Mouse (Mus musculus) left cerebral cortex, adult 2 months (tissue): ENCODE results near the gene Ick. TPM values are rescaled to one million over a fixed set of nuclear protein-coding genes. Genes with fewer than 3 reads are reported as not detected.
"Not testable (repeated sequence)": the region's sequence is repeated elsewhere in the genome, so short reads cannot be mapped to it uniquely, and the experiment has no call there.

Experiments
- DNase-seq, 2 experiments: peaks; one replicate each; pipeline ENCODE4 v3.0.0; 2021 to 2022; ENCODE audit warnings: low spot score in 2 of 2, mixed read lengths in 1 of 2; ENCODE audit errors: extremely low spot score in 1 of 2
- H3K27ac ChIP-seq: fragments of 200-600 bp; 2 replicates; pipeline ENCODE4 v1.8.1; 2022
- H3K4me3 ChIP-seq: fragments of 200-600 bp; 2 replicates; pipeline ENCODE4 v1.8.1; 2022
- CTCF ChIP-seq: fragments of 200-600 bp; IDR thresholded peaks from 2 replicates; pipeline ENCODE4 v1.8.1; 2022; ENCODE audit warnings: antibody characterized with exemption, mild to moderate bottlenecking, moderate library complexity
- intact Hi-C: fragments of 180-260 bp; cut with DNase I; formaldehyde crosslinking; loops from one replicate; pipeline ENCODE4 v1.15.1; 2025
- total RNA-seq, 2 experiments: library from RNA; stranded (reverse); gene quantifications; 2 replicates each; pipeline ENCODE4 v1.2.3; 2021

Ick gene
- total RNA-seq, 2 experiments from 2014 or later = 17.4 to 19.2 TPM

DNA sequence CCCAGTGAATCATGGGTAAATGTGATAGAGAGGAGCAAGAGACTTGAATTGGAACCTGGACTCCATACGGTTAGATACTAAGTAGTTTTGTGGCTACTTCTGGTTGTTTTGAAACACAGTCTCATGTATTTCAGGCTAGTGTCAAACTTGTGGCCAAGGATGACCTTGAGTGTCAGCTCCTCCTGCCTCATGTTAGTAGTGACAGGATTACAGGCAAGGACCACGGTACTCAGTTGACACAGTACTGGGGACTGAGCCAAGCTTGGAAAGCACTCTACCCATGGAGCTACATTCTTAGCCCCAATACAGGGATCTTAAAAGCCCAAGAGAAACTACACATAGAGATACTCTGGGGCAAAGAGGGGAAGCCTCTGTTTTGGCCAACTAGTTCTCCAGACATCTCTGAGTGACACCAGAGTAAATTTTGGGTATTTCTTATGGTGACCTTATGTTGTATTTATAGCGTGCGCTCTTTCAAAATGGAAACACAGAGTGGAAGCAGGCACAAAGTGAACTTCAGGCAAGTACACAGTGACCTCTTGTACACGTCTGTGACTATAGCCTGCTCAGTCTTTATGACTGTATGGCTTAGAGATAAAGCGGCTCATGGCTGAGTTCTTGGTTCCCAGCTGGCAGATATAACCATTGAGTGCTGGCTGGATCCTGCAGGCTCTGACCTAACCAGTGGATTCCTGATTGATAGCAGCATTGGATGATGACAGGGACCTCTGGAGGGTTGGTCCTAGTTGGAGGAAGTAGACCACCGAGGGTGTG is 14.1 kb downstream of the Ick start:
- intact Hi-C loops = no loop called here
- H3K27ac ChIP-seq = peak overlapping the region; percentile 61; the same call in 1 of the 2 replicates
- no peak for TF ChIP-seq CTCF
- DNase-seq = no peak
- H3K4me3 ChIP-seq = no peak overlapping the region

DNA sequence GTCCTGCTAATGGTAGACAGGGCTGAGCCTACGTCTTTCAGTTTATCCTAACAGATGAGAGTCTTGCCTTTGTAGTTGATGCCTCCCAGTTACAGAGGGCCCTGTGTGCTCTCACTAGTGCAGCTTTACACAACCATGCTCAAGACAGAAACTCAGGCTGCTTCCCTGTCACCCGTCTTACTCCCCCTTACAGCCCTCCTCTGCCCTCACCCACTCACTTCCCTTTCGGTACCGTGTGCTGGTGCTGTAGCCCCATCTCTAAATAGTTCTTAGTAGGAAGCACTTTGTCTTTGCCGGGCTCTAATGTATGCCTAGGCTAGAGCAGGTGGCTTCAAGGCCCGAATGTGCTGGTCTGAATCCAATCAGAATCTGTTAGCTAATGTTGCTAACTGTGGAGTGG is 15.3 kb downstream of the Ick start:
- no peak for DNase-seq
- peak overlapping the region; percentile 61 for H3K27ac ChIP-seq
- TF ChIP-seq CTCF = no peak
- no peak overlapping the region for H3K4me3 ChIP-seq
- intact Hi-C loops = no loop called here

DNA sequence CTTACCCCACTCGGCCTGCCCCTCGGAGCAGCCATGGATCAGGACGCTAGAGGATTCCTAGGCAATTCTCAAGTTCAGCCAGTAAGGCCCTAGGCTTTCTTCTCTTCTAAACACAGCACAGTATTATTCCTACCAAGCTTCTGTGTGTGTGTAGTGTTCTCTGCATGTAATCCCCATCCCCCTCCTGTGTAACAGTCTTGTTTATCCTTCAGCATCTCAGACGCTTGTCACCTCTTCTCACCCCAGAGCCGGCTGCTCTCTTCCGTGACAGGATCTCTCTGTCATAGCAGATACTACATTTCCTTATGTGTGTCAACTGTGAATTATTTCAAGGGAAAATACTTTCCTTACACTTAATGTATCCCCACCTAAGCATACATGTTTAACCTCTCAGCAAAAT is 17.0 kb downstream of the Ick start:
- Histone ChIP-seq H3K27ac (no peak overlapping the region), H3K4me3 (no peak overlapping the region)
- no peak for TF ChIP-seq CTCF
- DNase-seq = no peak
- intact Hi-C loops = no loop called here

DNA sequence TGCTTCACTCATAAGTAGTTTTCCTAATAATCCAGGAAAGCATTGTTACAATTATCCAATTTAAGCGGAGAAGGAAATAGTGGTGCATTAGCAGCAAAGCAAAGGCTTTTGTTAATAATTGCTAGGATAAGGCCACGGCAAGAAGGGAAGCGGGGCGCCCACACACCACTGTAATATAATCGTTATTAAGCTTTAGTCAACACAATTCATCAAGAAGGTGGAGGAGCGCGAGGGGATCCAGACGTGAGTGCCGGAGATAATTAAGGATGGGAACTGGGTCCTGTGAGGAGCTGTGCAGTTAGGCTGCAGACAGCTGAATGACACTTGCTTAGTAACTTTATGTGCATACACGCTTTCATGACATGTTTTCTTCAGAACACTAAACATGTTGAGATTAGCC is 17.7 kb downstream of the Ick start:
- TF ChIP-seq CTCF = no peak
- no peak overlapping the region for H3K4me3 ChIP-seq
- no peak overlapping the region for H3K27ac ChIP-seq

DNA sequence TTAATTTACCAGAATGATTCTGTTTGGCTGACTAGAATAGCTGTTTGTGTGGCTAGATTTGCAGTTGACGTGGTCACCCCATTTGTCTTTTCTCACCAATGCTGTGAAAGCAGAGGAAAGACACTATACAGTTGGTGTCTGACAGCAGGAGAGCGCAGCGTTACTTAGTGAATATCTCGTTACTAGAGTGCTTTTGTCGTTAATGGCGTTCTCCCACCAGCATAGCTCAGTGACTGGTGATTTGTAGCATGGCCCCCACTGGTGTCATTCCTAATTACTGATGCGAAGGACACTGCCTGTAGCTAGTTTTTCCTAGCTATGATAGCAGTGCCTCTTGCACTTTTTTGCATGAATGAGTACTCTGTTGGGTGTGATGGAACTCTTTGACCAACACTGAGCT is 26.7 kb downstream of the Ick start:
- Histone ChIP-seq H3K27ac (no peak overlapping the region), H3K4me3 (no peak overlapping the region)
- intact Hi-C loops = no loop called here
- TF ChIP-seq CTCF = no peak
- DNase-seq = no peak

More for the DNA sequence above, 17.7 kb downstream of the Ick start:
- intact Hi-C loops = no loop called here
- DNase-seq = no peak

DNA sequence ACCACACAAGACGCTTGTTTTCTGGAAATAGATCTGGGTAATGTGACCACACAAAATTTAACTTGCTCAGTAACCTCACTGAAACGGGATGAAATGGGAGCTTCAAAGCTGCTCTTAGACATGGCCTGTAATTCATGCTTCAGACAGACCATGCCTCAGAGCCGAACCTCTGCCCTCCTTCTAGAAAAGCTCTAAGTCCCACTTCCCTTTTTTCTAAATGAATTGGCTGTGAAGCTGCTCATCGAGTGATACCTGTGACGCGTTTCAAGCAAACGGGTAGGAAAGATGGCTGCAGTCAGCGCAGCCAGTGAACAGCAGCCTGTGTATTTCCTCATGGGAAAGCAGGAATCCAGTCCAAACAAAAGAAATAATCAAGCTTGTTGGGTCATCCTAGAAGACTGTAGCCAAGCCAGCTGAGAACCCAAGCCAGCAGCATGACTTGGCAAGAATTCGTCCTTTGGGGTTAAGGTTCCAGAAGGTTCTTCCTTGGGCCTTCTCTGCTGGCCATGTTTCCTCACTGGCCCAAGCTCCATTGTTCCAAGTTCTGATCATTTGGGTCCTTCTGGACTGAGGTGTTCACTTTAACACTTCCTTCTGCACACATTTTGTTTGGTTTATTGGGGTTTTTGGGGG is 29.2 kb downstream of the Ick start:
- H3K4me3 ChIP-seq = no peak overlapping the region
- intact Hi-C loops = no loop called here
- no peak for DNase-seq
- 0 out of 2 replicates have a peak overlapping the region, but pooled peaks have one; percentile 9 for H3K27ac ChIP-seq
- TF ChIP-seq CTCF = no peak

DNA sequence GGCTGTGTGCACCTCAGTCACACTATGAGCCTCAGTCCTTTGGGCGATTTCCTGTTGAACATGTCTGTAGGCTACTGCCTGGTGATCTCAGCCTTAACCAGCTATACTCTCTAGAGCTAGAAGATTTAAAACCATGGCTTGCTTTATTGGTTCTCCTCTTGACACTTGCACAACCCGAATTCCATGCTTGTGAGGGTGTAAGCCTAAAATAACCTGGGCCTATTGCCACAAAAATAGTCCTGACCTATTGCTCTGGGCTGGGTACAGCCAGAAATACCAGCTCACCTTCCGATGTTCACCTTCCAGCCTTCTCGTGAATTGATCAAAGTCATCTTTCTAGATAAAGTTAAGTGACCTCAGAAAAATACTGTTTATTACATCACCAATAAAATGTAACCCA is 30.5 kb downstream of the Ick start:
- no peak for TF ChIP-seq CTCF
- intact Hi-C loops = no loop called here
- H3K4me3 ChIP-seq = no peak overlapping the region
- no peak for DNase-seq
- H3K27ac ChIP-seq = no peak overlapping the region

DNA sequence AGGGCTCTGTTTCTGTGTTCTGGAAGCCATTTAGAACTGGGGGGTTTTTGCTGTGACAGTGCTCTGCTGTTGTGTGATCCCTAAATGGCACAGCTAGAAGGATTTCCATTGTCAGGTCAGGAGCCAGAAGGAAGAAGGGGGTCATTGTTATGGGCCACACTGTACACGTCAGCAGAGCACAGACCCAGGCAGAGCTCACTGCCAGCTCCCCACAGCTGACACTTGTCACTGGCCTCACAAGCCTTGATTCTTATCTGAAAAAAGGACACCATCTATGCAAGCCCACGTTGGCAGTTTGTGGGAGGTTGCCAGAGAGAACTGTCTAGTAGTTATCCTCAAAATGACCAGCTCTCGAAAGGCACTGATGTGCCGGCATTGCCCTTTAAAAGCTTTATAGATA is 37.1 kb downstream of the Ick start:
- TF ChIP-seq CTCF = no peak
- H3K27ac ChIP-seq = peak overlapping the region; percentile 67; the same call in 1 of the 2 replicates
- no peak overlapping the region for H3K4me3 ChIP-seq
- intact Hi-C loops = loop anchor here (2.0 kb wide), 1 partner anchor 33 kb away; no protein-coding TSS in a partner anchor
- DNase-seq = no peak

DNA sequence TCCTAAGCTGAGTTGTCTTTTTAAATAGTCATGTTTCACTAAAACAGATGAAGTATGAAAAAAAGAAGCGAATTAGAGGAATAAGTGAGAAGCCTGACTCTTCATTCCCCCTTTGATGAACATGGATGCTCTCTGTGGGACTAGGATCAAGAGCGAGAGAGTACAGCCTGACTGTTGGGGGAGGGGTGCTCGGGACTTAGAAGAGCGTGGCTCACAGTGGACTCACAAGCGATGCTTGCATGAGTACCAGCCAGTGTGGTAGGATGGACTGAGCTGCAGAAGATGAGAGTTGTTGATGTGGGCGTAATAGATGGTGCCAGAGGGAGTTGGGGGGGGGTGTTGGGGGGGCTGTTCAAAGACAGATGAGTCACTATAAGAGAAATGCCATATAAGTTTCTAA is 37.6 kb downstream of the Ick start:
- TF ChIP-seq CTCF = no peak
- intact Hi-C loops = loop anchor here (2.0 kb wide), 1 partner anchor 34 kb away; no protein-coding TSS in a partner anchor
- H3K4me3 ChIP-seq = no peak overlapping the region
- DNase-seq = no peak
- peak overlapping the region; percentile 67; the same call in 1 of the 2 replicates for H3K27ac ChIP-seq

DNA sequence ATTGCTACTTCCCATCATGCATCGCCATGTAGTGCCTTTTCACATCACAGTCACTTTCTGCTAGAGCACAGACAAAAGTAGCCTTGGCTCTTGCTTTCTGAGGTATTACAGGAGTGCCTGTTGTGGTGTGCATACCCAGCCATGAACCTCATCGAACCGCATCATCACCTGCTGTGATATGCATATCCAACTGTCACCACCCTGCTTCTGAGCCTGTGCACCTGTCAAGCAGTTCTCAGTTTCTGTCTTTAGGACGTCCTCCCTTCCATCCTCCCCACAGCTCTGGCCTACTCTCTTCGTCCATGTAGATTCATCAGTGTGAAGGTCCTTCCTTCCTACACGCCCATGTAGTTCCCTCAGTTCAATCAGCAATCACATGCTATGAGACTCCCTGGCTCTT is 39.2 kb downstream of the Ick start:
- H3K4me3 ChIP-seq = no peak overlapping the region
- no peak overlapping the region; the same call in 1 of the 2 replicates for H3K27ac ChIP-seq
- intact Hi-C loops = no loop called here
- DNase-seq = no peak
- TF ChIP-seq CTCF = no peak

DNA sequence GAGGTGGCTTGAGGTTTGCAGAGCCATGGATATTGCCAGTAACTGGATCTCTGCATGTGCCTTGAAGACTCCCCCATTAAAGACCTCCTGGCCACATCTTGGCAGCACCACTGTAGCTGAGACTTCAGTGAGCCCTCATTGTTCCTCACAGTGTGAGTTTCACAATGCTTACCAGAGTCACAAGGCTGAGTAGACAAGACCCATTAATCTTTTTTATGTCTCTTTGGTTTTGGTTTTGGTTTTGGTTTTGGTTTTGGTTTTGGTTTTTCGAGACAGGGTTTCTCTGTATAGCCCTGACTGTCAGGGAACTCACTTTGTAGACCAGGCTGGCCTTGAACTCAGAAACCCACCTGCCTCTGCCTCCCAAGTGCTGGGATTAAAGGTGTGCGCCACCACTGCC is 40.8 kb downstream of the Ick start:
- DNase-seq, H3K27ac ChIP-seq, H3K4me3 ChIP-seq, intact Hi-C loops: not testable (repeated sequence)

DNA sequence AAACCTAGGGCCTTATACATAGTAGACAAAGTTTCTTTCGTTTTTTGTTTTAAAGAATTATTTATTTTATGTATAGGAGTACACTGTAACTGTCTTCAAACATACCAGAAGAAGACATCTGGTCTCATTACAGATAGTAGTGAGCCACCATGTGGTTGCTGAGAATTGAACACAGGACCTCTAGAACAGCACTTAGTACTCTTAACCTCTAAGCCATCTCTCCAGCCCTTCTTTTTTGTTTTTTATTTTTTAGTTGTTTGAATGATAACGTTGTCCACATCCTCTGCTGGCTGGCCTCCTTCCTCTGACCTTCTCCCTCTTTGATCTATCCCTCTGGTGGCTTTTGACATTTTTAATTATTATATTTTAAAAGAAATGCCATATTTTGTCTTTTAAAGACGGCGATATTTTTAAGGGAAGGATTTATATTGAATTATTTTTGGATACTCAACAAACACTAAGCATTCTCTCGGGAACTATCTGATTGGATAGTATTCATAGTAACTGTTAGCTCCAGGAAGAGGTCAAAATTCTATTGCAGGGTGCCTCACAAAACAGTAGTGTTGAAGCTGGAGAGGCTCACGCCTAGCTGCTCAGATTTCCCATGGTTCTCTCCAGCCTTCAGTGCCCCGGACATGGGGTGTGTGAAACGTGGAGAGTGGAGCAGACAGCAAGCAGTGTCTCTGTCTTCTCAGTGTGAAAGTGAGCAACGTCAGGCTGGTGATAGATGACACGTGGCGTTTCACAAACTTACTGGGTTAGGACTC is 45.4 kb downstream of the Ick start:
- no peak for DNase-seq
- intact Hi-C loops = no loop called here

More for the DNA sequence above, 45.4 kb downstream of the Ick start:
- peak; percentile 20 for TF ChIP-seq CTCF
- Histone ChIP-seq H3K4me3 (no peak overlapping the region), H3K27ac (no peak overlapping the region)
